Mouse (Mus musculus) urinary bladder, adult 18-20 months (tissue): ENCODE data around the gene Zfp131.
"Not testable (repeated sequence)": the region's sequence is repeated elsewhere in the genome, so short reads cannot be mapped to it uniquely, and the experiment has no call there.

Source experiments
- DNase-seq, 2 experiments: peaks; one replicate each; pipeline ENCODE4 v3.0.0; 2022; ENCODE audit warnings: low spot score in 2 of 2, mixed read lengths in 2 of 2

Gene Zfp131

DNA sequence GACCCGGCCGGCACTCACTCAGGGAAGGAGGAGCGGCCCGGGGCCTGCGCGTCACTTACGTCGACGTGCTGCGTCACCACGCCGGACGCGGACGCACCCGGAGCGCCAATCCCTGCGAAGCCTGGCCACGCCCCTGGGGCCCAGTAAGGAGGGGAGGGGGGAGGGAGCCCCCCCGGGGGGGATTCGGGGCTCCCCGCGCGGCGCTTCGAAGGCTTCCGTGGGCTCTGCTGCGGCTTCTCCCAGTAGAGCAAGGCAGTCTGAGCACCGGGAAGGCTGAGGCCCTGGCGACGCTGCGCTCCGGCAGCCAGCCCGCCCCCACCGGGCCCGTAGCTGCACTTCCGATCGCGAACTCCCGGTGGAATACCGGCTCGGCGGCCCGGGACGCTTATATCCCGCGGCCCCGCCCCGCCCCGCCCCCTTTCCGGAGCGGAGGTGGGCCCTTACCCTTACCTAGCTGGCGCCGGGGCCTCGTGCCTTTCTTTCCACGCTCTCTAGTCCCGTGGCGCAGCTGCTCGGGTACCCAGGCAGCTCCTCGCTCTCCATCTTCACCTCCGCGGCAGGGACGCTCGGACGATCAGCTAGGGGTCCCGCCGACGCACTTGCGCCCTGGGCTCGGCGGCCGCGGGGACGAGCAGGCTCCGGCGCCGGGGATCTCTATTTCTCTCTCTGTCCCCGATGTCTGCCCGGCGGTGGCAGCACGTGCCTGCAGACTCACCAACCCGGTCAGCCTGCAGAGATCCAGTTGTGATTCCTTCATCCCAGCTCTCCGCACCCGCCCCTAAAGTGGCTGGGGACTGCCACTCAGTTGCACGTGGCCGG is at the start of gene Zfp131:
Zfp131 (minus strand) TSS at position 129 of the 819 bp plus-strand sequence.
- DNase-seq, result peak; percentile 76 to 90

GRCm38 (mm10) chr13:119839982-119840381 is 49.3 kb upstream of the Zfp131 start:
- not testable (repeated sequence) for DNase-seq

DNA sequence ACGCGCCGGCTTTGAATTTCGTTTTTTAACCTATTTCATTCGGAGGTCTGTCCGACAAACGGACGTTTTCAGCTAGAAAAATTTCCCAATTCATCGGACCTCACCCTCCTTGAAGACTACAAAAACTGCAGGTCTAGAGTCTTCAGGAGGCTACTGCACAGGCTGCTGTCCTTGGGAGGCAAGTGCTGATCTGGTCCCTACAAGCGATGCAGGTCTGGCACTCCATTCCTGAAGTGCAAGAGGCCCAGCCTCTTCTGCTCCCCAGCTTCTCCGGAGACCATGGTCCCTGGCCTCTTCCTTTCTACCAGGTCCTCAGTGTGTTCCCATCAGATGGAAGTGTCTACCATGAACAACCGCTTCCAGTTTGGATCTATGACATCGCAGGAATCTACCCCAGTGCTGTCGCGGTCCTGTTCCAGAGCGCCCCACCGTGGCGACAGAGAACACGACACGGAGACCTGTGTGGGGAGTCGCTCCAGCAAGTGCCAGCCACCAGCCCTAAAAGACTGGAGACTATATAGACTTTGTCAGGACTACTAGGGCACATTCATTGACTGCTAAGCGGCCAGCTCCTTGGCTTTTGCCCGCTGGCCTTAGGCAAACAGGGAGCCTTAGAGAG is 47.1 kb upstream of the Zfp131 start:
- peak in 1 of 2 experiments; percentile 2 for DNase-seq

DNA sequence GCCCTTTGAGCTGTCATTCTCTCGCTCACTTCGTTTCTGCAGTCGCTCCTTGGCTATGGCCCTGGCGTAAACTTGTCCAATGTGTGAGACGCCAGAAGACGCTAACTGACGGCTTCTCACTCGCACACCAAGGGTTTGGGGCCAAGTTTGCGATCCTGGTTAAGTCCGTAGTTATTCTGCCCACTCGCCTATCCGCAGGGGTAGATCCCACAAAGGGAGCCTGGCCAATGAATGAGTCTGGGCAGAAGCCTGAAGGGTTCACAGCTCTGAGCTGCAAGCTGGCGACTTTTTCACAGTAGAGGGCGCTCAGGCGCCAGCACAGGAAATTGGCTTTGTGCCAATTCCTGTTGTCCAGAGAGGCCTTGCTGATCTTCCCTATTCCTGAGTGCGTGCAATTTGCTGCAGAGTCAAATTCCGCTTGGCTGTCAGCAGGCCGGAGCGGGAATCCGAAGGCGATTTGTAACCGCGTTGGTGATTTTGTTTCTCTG is 45.7 kb upstream of the Zfp131 start:
- DNase-seq, result peak in 1 of 2 experiments; percentile 18

GRCm38 (mm10) chr13:119835320-119836056 is 44.8 kb upstream of the Zfp131 start, which contains the start of gene D13Ertd608e:
TSS of gene D13Ertd608e (plus strand) at chr13:119836006.
- DNase-seq, result peak in 1 of 2 experiments; percentile 10

DNA sequence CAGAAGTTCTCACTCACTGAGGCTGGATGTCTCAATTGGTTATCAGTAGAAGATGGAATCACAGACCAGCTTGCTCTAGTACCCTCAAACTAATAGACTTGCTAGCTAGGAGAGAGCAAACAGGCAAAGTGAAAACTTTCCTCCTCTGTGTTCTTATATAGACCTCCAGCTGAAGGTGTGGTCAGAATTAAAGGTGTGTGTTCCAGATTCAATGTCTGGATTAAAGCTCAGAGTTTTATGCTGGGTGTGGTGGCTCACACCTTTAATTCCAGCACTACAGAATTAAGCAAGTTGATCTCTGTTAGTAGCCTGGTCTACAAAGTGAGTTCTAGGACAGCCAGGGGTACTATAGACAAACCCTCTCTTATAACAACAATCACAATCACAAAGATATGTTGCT is 39.4 kb upstream of the Zfp131 start, which contains the start of gene AF067063:
AF067063 (minus strand) TSS at position 101 of the 400 bp plus-strand sequence.
- not testable (repeated sequence) for DNase-seq

DNA sequence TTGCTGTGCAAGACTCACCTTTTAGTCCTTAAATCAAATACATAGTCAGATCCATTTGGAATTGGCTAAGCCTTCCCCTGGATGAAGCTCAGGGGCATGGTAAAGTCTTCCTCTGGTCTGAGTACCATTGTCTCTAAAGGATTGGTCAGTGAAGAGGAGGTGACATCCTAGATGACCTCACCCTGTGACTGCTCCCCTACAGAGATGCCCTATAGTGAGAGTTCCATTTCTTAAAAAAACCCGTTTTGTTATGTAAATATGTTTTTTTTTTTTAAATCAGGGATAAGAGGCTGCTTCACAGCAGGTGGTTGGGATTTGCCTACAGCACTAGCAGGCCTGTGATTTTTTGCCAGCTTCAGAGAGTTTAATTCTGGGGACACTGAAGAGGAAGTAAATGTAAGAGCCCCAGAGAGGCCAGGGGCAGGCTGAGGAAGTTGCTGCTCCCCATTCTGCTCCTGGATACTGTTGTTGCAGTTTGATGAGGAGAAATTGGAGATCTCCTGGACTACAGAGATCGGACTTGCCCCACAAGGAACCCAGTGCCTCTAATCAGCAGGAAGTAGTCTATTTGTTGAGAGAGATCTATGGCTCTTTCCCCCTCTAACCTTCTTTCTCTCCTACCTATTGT is 27.0 kb upstream of the Zfp131 start:
- no peak for DNase-seq

DNA sequence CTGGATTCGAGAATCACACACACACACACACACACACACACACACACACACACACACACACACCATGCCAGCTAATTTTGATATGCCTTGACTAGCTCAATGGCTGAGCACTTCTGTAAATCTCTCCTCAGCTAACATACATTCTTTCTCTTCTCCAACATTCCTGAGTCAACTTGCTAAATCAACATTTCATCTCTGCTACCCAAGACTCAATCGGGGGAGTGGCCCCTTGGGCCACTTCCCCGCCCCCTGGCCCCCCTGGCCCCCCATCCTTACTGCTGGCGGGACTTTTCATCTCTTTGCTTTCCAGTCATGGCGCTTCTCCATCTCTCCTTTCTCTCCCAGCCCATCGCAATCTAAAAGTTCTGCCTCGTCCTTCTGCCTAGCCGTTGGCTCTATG is 26.1 kb upstream of the Zfp131 start:
- no peak for DNase-seq

DNA sequence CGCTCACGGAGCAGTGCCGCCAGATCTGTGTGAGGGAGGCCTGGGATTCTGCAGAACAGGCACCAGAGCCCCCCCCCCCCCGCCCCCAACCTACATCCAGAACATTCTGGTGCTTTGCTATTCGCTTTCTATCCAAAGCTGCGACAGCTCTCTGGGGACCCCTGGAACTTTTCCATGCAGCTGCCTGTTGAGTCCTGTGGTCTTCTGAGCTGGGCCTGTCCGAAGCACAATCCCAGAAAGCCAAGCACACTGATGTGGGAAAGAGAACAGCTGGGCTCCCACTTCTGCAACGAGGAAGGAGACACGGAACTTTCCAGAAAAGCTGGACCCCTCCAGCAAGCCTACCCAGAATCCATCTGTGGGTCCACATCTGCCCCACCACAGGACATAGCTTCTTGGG is 19.3 kb upstream of the Zfp131 start:
- no peak for DNase-seq

DNA sequence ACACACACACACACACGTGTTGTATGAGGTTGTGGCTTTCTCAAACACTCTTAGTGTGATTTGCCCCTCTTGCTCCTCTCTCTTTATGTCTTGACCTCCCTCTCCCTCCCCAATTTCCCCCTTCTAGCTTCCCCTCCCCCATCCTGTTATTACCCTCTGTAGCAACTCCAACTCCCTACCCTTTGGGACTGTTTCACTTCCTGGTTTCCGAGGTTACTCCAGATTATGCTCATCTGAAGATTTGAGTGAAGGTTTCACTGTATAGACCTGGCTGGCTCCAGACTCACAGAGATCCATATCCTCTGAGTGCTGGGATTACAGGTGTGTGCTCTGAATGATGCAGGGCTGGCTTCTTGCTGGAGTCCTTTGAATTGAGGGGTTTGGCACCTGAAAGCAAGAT is 18.2 kb upstream of the Zfp131 start:
- no peak for DNase-seq

GRCm38 (mm10) chr13:119797656-119798055 is 7.0 kb upstream of the Zfp131 start:
- DNase-seq, result no peak

- no peak for DNase-seq
These were observed 2.2 kb upstream of the Zfp131 start for GRCm38 (mm10) chr13:119792791-119793404.

GRCm38 (mm10) chr13:119791580-119792135 is 969 bp upstream of the Zfp131 start:
- DNase-seq, result no peak

GRCm38 (mm10) chr13:119789851-119790717 is 605 bp downstream of the Zfp131 start:
- DNase-seq, result peak; percentile 42 to 55

- no peak for DNase-seq
These were observed 7.1 kb downstream of the Zfp131 start for GRCm38 (mm10) chr13:119783581-119783980.

- no peak for DNase-seq
These were observed 22.1 kb downstream of the Zfp131 start for GRCm38 (mm10) chr13:119768541-119768940.

DNA sequence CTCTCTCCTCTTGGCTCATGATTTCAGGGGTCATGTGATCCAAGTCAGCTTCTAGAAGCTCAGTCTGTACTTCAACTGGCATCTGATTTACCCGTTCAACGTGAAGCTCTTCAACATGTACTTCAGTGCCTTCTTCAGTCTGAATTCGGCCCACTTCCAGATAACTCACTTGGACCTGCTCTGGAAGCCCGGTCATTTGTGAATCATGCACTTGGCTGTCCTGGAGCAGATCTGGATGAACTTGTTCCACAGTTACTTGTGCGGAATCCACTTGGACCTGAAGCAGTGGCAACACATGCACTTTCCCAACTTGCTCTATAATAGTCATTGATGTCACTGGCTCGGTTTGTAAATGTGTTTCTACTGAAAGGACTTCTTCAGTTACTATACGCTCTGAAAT is 24.2 kb downstream of the Zfp131 start:
- DNase-seq, result no peak

DNA sequence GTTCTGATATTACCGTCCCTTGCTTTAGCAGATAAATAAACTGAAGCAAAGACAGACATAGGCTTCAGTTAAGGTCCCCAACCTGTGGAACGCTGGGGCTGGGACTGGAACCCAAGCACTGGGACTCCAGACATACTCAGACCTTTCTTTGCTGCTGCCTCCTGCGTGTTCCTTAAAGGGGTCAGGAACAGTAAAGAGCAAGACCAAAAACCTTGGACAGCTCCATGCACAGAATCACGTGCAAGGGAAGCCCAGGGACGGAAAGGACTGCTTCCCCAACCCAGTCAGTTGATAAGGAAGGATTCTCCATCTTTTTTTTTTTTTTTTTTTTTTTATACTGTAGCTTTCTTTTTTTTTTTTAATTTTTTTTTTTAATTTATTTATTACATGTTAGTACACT is 33.9 kb downstream of the Zfp131 start:
- no peak for DNase-seq

DNA sequence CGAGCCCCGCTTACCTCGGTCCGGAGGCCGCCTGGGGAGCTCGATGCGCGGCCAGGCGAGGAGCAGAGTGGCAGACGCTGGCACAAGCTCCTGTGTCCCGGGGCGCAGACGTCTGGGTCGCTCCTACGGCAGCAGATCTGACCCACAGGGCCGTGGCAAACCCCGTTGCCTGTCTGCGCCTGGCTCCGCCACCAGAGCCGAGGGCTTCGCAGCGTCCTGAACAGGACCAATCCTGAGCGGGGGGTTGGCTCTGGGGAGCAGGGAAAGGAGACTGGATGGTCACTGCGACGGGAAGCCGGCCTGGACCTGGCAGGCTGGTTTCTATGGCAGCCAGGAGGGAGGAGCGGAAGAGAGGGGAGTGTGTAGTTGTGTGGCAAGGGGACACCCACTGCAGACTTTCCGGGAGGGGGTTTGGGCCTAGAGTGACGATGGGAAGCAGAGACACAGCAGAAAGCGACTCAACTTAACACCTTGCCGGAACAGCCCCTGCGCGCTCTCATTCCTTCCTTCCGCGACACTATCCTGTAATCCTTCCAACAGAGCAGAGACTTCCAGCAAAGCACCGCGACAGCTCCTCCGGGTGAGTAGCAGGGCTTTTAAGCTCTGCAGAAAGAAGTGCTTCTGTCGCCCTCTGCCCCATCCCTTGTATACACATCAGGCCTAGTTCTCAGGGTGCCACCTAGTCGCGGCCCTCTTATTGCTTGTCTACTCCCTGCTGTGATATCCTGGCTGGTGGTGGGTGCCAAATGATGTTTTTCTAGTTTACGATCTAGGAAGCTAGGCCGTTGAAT is 34.8 kb downstream of the Zfp131 start, which contains the start of gene Nim1k:
Nim1k (minus strand) TSS at position 202 of the 791 bp plus-strand sequence.
- DNase-seq, result peak in 1 of 2 experiments; percentile 70
